Mouse (Mus musculus) testis, adult 2 months (tissue): ENCODE data around the gene Spata18.

Experiments
- CTCF ChIP-seq: fragments of 200-500 bp; IDR thresholded peaks from 2 replicates; pipeline ENCODE4 v1.5.1; 2012; ENCODE audit warnings: low read depth, mild to moderate bottlenecking, inconsistent platforms, low read length, moderate library complexity; ENCODE audit not compliant: control insufficient read depth, insufficient read depth, insufficient replicate concordance
- POLR2A ChIP-seq: fragments of 200-500 bp; IDR thresholded peaks from 2 replicates; pipeline ENCODE4 v1.6.1; 2012; ENCODE audit warnings: low read depth, mild to moderate bottlenecking, inconsistent platforms, low read length, moderate library complexity; ENCODE audit not compliant: control insufficient read depth

DNA sequence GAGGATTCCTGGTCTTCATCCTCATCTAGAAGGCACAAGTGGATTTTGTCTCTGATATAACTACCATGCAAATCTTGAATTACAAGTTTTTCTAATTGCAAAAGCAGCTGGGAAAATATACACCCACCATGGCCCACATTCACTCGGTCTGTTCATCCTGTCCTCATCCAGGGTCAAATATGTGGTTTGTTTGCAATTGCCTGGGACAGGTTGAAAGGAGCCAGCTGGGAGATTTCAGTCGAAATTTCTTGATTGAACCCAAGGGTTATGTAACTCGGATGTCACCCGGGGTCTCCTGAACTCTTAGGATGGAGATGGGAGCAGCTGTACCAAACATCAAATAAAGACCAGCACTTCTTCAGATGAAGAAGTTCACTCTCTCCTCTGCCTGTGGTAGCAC lies 46.5 kb downstream of the Spata18 start:
- no peak for TF ChIP-seq CTCF
- TF ChIP-seq POLR2A, result no peak
